Mouse (Mus musculus): ENCODE data around the gene Plpp1.

GRCm38 (mm10) chr13:112772861-112773260, 27.7 kb upstream of the Plpp1 start:
- no peak for TF ChIP-seq POLR2A (IDR thresholded peaks at IDR 0.05; ENCODE audit: low read depth, low read length)
- no peak for TF ChIP-seq CTCF (IDR thresholded peaks at IDR 0.05; ENCODE audit: extremely low read depth, insufficient read length, insufficient replicate concordance, low read depth, low read length)

All from small intestine, adult 2 months (tissue).